In genomic region chr6:55394854-55395253, GRCm38 (mm10) we compare ENCODE assay signal across 13 mouse cellular contexts. TPM values are rescaled to one million over a fixed set of nuclear protein-coding genes. Genes with fewer than 3 reads are reported as not detected.
DNase-seq lines count a peak whose midpoint lies in the region; ATAC-seq and TF ChIP-seq lines count a peak whose summit lies in the region.
"Had no signal": no experiment of that assay in that cellular context is flagged by ENCODE, and none has a peak within 500 bp of the region (broad histone marks: within the 10 kb centered on the region; RNA-seq: fewer than 3 reads in every experiment).

No protein-coding gene starts in this region.

- TF ChIP-seq CTCF in olfactory bulb, adult 2 months (IDR thresholded peaks at IDR 0.05; ENCODE audit: insufficient read depth, low read depth, low read length) = no peak

- H3K4me3 ChIP-seq in forebrain, embryonic 15.5 days = no peak overlapping the region
- no peak overlapping the region for H3K4me3 ChIP-seq in forebrain, embryonic 11.5 days (ENCODE audit: low read depth, low read length)
- no peak overlapping the region for H3K4me3 ChIP-seq in olfactory bulb, adult 2 months (ENCODE audit: insufficient read depth, low read depth, low read length)
- H3K4me3 ChIP-seq: limb, embryonic 10.5 days had no signal

- TF ChIP-seq POLR2A in olfactory bulb, adult 2 months (IDR thresholded peaks at IDR 0.05; ENCODE audit: insufficient read depth, low read depth, low read length) = no peak

- DNase-seq in forebrain, embryonic 11.5 days (ENCODE audit: low spot score) = no peak
- DNase-seq in cerebellum, postnatal 25 days = peak; percentile 83 to 85
- DNase-seq in layer of hippocampus, adult 9-10 months (ENCODE audit: low spot score) = peak; percentile 30
- DNase-seq in heart, adult 9 months (ENCODE audit: low spot score in 2 of 2) = no peak
- DNase-seq in lung, postnatal 10 days = no peak
- no peak for DNase-seq in heart, postnatal 36 days
- DNase-seq: heart, postnatal 14 days had no signal

- H3K9me3 ChIP-seq in forebrain, embryonic 15.5 days = no peaks in the 10 kb centered on the region
- no peaks in the 10 kb centered on the region for H3K9me3 ChIP-seq in forebrain, embryonic 11.5 days (ENCODE audit: control insufficient read depth, low read length)
- H3K9me3 ChIP-seq: limb, embryonic 10.5 days had no signal

- 32% methylated on average over 10 of the region's 10 CpGs for WGBS in forebrain, embryonic 15.5 days
- WGBS in forebrain, embryonic 11.5 days = 74% methylated on average over 10 of the region's 10 CpGs
- 48% methylated on average over 10 of the region's 10 CpGs for WGBS in olfactory bulb, adult 2 months

- no peak overlapping the region for H3K9ac ChIP-seq in forebrain, embryonic 15.5 days (replicated peaks)
- H3K9ac ChIP-seq in forebrain, embryonic 11.5 days (ENCODE audit: low read length) = no peak overlapping the region

- no peaks in the 10 kb centered on the region for H3K36me3 ChIP-seq in forebrain, embryonic 15.5 days
- no peaks in the 10 kb centered on the region for H3K36me3 ChIP-seq in forebrain, embryonic 11.5 days (ENCODE audit: control insufficient read depth, insufficient read depth, low read length)
- H3K36me3 ChIP-seq: limb, embryonic 10.5 days had no signal

- intact Hi-C loops in heart, postnatal 36 days (cut with DNase I) = loop anchor here (5.0 kb wide), 2 partner anchors 57 to 557 kb away; partner anchors contain the start of gene Adcyap1r1

- ATAC-seq in forebrain, embryonic 15.5 days (replicated peaks) = peak; percentile 42
- ATAC-seq in forebrain, embryonic 11.5 days (replicated peaks; ENCODE audit: low FRiP score) = no peak
- ATAC-seq: Patski had no signal

- peak overlapping the region; percentile 49 for H3K27ac ChIP-seq in forebrain, embryonic 15.5 days (replicated peaks)
- no peak overlapping the region for H3K27ac ChIP-seq in forebrain, embryonic 11.5 days (ENCODE audit: low read depth, low read length)
- H3K27ac ChIP-seq in olfactory bulb, adult 2 months (ENCODE audit: insufficient read depth, low read depth, low read length) = peak overlapping the region; percentile 35; the same call in 1 of the 2 replicates
- H3K27ac ChIP-seq: limb, embryonic 10.5 days had no signal

- peaks cover 66% of the 10 kb centered on the region for H3K4me1 ChIP-seq in forebrain, embryonic 15.5 days
- H3K4me1 ChIP-seq in forebrain, embryonic 11.5 days (replicated peaks; ENCODE audit: control insufficient read depth, insufficient read depth, low read length) = no peaks in the 10 kb centered on the region
- peaks cover 49% of the 10 kb centered on the region for H3K4me1 ChIP-seq in olfactory bulb, adult 2 months (ENCODE audit: control insufficient read depth, insufficient read depth, low read length)

- no peak overlapping the region for H3K4me2 ChIP-seq in forebrain, embryonic 15.5 days (replicated peaks)
- H3K4me2 ChIP-seq in forebrain, embryonic 11.5 days (ENCODE audit: low read depth, low read length, severe bottlenecking) = no peak overlapping the region

- H3K27me3 ChIP-seq in forebrain, embryonic 15.5 days = no peaks in the 10 kb centered on the region
- H3K27me3 ChIP-seq in forebrain, embryonic 11.5 days (ENCODE audit: control insufficient read depth, insufficient read depth, low read length) = no peaks in the 10 kb centered on the region
- H3K27me3 ChIP-seq: Patski had no signal

RNA-seq across cellular contexts. Expression of gene Ghrhr, which starts 18.8 kb away (rescaled TPM):
- polyA plus RNA-seq in forebrain, embryonic 15.5 days (2015; fragmentation: Nextera tagmentation; extraction: Ambion mirVana) = not detected in 2 replicates
- not detected in 2 replicates for polyA plus RNA-seq in forebrain, embryonic 11.5 days (2014; fragmentation: Nextera tagmentation; extraction: Ambion mirVana)
- not detected in 2 replicates for polyA plus RNA-seq in olfactory bulb, adult 2 months (2012; ENCODE audit: insufficient read depth, insufficient read length, low replicate concordance, missing spikeins)
- total RNA-seq in heart, postnatal 36 days (2021) = not detected
- total RNA-seq: heart, postnatal 14 days had no signal
- polyA plus RNA-seq: limb, embryonic 10.5 days; neural tube, embryonic 14.5 days; testis, adult 2 months had no signal

RNA-seq across cellular contexts. Expression of gene Adcyap1r1, which starts 56.9 kb away (rescaled TPM):
- 31.5 and 32.1 TPM in 2 replicates for polyA plus RNA-seq in forebrain, embryonic 15.5 days (2015; fragmentation: Nextera tagmentation; extraction: Ambion mirVana)
- polyA plus RNA-seq in forebrain, embryonic 11.5 days (2014; fragmentation: Nextera tagmentation; extraction: Ambion mirVana) = 7.9 and 8.9 TPM in 2 replicates
- not detected in 2 replicates for polyA plus RNA-seq in olfactory bulb, adult 2 months (2012; ENCODE audit: insufficient read depth, insufficient read length, low replicate concordance, missing spikeins)
- total RNA-seq in heart, postnatal 36 days (2021) = 1 to 10 TPM; 3.8 to 4.6 TPM

RNA-seq across cellular contexts. Expression of gene Aqp1, which starts 58.6 kb away (rescaled TPM):
- polyA plus RNA-seq in forebrain, embryonic 15.5 days (2015; fragmentation: Nextera tagmentation; extraction: Ambion mirVana) = 5.8 and 12.2 TPM in 2 replicates
- 0.61 and 0.92 TPM in 2 replicates for polyA plus RNA-seq in forebrain, embryonic 11.5 days (2014; fragmentation: Nextera tagmentation; extraction: Ambion mirVana)
- polyA plus RNA-seq in olfactory bulb, adult 2 months (2012; ENCODE audit: insufficient read depth, insufficient read length, low replicate concordance, missing spikeins) = not detected in 2 replicates
- 100 to 1,000 TPM; 360 to 594 TPM for total RNA-seq in heart, postnatal 36 days (2021)

Comparison
In these comparisons a context has a peak if more than half of its experiments do, and no peak if none do; other contexts are left out.
1. DNase-seq: peak in cerebellum, postnatal 25 days (2 of 2) and layer of hippocampus, adult 9-10 months (single experiment); none in forebrain, embryonic 11.5 days (single experiment), heart, adult 9 months (0 of 2), lung, postnatal 10 days (single experiment) and heart, postnatal 36 days (0 of 2).